Mouse (Mus musculus) bone marrow macrophage, adult 2 months (primary cell): ENCODE data around the gene Rasgef1c.

Experiments
- CTCF ChIP-seq: IDR thresholded peaks from 2 replicates; pipeline ENCODE4 v1.5.1; 2012; ENCODE audit warnings: low read depth, mild to moderate bottlenecking, low read length, moderate library complexity
- POLR2A ChIP-seq: IDR thresholded peaks from 2 replicates; pipeline ENCODE4 v1.6.1; 2012; ENCODE audit warnings: mild to moderate bottlenecking, low read depth, low read length, borderline replicate concordance

GRCm38 (mm10) chr11:49955577-49956261 is 54.1 kb downstream of the Rasgef1c start:
- TF ChIP-seq POLR2A, result no peak
- TF ChIP-seq CTCF, result peak; percentile 85
